Mouse (Mus musculus) gastrocnemius, postnatal 25 days (tissue): ENCODE data around the gene Arhgap11a. TPM values are rescaled to one million over a fixed set of nuclear protein-coding genes. Genes with fewer than 3 reads are reported as not detected.

ENCODE experiments used
- DNase-seq: peaks from one replicate; pipeline ENCODE4 v3.0.0; 2022
- total RNA-seq, 2 experiments: library from RNA; stranded (reverse); gene quantifications; 1 replicate in 1 of 2; 2 replicates in 1 of 2; pipeline ENCODE4 v1.2.3; 2021

Gene Arhgap11a
- total RNA-seq, 2 experiments from 2014 or later: 1.4 to 1.6 TPM

DNA sequence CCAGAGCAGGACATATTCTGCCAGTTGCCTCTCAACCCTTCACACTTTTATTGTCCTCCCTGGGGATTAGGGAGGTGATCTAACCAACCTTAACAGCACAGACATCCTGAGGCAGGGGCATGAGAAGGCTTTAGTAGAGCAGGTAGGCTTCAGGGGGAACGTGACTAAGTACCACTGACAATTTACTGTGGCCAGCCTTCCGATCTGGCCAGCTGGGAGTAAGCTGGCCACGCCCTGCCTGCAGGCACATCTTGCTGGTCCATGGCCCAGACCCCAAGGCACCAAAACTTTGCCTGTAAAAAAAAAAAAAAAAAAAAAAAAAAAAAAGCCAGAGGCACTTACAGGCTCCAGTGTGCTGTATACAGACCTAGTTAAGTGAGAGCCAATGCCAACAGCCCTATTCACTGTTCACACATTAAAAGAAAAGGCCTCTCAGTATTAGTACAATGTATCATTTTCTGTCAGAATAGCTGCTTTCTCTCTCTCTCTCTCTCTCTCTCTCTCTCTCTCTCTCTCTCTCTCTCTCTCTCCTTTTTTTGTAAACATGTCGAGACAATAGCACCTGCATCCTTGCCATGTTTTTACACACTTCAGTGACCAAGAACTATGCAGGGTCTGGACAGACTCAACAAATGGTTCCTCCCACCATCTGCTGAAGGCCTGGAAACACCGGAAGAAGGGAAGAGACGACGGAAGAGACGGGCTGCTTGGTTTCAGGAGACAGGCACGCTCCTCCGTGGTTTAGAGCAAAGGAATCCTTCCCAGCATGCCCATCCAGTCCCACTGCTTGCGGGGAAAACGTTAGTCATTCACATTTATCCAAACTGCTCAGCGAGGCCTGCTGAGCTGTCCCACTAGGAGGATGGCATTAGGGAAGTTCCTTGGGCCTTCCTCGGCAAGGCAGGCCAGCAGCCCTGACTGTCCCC, 30.5 kb downstream of the Arhgap11a start:
- DNase-seq: no peak

DNA sequence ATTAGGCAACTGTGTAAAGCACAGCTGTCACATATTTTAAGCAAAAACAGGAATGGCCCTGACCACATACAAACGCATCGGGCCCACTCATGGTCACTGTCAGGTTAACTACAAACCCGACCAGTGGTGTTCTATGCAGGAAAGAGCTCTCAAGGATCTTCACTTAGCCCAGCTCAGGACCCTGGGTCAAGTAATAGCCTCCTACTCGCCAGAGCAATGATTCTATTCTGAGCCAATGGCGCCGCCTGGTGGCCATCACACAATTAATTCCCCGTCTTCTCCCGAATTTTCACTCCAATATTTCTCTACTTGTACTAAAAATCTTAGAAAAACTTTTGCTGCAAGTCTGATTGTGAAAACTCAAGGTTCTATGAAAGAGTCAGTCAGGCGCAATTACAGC, 40.8 kb downstream of the Arhgap11a start:
- no peak for DNase-seq

DNA sequence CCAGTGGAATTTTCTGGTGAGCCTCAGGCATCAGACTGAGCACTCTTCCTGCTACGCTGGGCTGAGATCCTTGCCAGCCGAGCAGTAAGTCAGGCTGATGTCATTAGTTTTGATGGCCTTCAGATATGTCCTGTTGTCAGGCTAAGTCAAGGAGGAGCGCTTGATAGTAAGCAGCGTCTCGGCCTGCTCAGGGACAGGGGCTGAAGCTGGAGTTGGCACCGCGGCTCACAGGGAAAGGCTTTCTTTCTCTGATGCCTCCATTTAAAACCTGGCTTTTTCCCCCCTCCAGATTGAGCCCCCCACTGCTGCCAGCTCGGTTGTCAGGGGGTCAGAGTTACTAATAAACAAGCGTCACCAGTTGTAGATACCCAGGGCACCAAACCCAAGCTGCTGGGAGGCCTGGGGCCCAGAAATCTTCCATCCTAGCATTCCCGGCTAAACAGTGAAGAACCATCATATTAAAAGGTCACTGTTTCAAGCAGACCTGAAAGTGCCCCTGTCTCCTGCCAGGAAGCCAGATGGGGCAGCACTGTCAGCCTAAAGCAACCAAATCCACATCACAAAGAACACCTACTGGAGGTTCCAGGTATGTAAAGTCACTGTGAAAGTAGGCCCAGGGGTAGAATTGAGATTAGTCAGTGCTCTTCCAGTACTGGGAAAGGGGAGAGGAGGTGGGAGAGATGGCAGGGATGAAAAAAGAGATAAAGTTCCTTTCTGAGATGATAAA, 41.4 kb downstream of the Arhgap11a start:
- DNase-seq: no peak

DNA sequence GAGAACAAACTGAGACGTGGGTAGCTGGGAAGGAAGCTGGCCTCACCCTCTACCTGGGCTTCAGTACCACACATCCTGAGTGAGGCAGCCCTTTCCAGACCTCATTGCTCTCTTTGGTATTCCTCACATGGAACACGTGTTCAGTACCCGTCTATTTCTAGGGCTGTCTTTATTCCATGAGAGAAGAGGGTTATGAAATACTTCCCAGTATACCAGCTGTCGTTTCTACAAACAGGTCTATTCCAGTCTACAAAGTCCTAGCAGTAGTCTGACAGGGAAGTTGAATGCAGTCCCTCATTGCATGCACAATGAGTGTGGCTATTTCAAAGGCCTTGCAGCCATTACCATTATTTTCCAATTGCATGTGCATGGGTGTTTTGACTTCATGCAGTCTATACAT, 42.7 kb downstream of the Arhgap11a start:
- no peak for DNase-seq

DNA sequence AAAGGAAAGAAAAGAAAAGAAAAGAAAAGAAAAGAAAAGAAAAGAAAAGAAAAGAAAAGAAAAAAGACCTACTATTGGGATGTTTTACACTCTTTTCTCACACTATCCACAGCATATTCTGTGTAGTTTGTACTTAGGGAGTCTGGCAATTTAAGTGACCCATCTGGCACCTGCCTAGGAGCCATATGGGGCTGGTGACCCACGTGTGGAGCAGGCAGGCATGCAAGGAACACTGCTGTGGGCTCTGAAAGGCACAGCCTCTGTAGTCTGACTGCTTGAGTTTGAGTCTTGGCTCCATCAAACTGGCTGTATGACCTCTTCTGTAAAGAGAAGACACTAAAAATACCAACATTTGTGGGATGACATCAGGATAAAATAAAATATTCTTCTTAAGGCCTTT, 44.7 kb downstream of the Arhgap11a start:
- no peak for DNase-seq

DNA sequence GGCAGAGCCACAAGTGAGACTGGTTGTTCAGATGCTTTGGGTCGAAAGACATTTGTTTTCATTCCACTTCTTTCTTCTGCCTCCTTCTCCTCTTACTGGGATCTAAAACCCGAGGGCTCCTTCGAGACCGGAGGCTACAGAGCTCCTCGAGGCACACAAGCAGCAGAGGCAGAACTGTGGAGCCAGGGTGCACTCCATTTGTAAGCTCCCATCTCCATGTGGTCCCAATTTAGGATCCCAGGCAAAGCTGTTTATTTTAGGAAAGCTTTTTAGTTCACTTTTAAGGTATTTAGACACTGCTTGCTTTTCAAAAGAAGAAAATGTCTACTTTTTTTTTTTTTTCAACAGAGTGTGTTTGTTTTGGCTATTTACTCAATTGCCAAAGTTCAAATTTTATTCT, 47.6 kb downstream of the Arhgap11a start:
- DNase-seq: no peak

DNA sequence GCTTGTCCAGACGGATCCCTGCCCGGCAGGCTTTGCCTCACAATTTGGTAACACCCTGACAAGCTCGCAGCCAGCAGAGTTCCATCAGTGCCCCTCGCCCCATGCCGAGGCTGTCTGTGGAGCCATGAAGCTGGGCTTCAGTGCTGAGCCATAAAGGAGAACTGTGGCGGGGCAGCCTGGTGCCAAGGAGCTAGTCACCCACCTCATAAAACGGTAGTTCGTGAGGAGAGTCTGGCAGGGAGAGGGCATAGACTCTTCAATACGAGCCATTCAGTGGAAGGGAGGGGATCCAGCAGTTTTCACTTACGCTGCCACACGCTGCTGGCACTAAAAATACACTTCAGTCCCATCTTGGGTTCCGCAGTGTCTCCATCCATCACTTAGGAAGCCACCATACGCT, 49.9 kb downstream of the Arhgap11a start:
- DNase-seq: no peak

DNA sequence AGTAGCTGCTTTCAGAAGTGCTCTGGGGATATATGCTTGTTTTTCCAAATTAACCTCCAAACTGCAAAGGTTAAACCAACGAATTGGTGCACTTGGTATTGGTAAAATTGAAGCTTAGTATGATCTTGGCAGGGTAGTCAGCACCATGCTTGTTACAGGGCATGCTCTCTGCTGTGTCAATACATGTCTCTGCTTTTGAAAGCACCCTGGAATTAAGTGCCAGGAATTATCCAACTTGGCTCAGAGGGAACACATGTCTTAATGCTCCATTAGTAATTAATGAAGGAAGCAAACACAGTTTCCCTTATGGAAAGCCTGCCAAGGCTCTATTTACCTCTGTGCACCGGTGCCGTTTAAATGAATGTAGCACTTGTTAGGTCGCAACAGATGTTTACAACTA, 53.3 kb downstream of the Arhgap11a start:
- no peak for DNase-seq

DNA sequence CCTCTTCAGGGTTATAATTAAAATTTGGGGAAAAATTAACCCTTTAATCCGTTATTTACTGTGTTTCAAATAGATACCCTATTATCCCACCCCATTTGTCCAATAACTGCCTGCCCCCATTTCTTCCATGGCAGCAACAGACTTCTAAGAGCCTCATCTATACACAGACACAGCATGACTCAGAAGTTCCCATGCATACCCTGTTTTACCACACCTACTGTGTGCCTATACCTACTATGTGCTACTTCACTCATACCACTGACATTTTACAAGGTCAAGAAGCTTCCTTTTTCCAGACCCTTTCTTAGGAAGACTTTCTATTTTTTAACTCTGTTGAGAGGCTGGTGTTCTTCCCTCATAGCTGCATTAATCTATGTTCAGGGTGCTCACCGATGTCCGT, 54.9 kb downstream of the Arhgap11a start:
- no peak for DNase-seq

DNA sequence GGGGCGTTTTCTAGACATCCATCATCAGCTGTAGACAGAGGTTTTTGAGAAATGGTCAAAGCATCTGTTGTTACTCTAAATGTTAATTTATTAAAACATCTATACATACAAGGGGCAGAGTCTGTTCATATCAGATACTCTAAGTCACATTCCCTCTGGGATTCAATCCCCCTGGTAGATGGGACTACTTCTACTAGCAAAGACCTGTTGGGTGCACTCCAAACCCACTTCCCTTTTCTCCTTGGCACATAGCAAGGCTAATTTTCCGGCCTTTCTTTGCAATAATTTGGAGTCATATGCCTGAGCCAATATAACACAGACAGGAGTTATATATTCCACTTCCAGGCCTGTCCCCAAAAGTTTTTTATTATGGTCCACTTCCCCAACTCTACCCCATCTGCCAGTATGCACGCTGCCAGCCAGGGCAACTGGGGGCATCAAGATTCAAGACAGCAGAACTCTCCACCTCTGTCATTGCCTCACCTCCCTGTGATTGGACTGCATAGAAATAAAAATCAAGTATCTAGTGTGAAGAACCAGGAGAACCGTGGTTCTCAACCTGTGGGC, 59.6 kb downstream of the Arhgap11a start:
- DNase-seq: no peak

DNA sequence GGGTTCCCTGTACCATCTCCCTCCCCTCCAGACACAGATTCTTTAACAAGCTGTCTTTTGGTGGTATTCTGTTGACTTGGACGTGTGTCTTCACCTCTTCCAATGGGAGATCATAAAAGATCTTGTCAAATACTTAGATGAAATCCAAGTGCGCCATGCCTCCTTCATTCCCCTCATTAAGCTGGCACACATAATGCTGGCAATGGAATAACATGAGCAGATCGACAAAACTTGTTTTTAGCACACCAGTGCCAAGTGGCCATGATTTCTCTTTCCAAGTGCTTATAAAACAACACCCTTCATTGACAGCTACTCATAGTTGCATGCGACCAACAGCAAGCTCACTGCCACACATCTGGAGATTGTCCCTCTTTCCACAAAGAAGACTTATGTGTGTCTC, 60.6 kb downstream of the Arhgap11a start:
- DNase-seq: no peak

DNA sequence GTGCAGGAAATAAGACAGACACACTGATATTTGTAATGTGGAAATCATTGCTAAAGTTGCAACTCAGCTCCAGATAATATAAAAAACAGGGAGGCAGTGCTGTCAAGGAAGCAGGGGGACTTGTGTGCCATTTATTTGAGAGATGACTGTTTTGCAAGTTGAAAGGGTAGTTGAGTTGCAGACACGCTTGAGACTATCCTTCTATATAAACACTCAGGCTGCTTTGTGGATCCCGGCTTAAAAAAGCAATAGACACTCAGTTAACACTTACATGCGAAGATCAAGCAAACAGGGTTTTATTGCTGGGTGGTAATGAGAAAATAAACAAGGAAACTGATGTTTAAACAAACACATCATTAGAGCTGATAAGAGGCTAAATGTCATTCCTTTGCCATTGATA, 63.6 kb downstream of the Arhgap11a start:
- DNase-seq: no peak

DNA sequence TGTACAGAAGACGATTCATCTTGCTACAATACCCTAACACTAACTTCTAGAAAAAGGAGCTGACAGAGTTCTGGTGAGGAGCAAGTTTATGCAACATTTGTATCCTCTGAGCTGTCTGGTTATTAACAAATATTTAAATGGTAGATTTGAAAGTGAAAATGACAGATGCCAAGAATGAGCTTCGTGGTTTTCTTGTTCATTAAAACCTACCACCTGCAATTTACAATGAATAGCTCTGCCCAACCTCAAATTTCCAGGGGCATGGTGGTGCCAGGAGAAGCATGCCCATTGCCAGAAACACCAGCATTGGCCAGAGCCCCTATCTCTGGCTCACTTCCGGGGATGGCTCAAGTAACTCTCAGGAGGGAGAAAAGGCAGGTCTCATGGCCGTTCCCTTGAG, 66.9 kb downstream of the Arhgap11a start:
- no peak for DNase-seq

Other genes with a start within 250 kb of the Arhgap11a start
- not detected for gene Grem1, start 90.0 kb downstream of the Arhgap11a start, total RNA-seq
- gene Scg5, start 19.5 kb downstream of the Arhgap11a start, total RNA-seq: under 1 TPM in 1 of 2 experiments, not detected in 1; 0.21 TPM
- gene Gjd2, start 165.0 kb upstream of the Arhgap11a start, total RNA-seq: not detected
- 1,000 to 10,000 TPM in 1 of 2 experiments, 100 to 1,000 TPM in 1; 645 to 2,208 TPM for gene Actc1, start 204.9 kb upstream of the Arhgap11a start, total RNA-seq